Mouse (Mus musculus) heart, embryonic 13.5 days (tissue): Measurements from ENCODE around the gene Arhgdib. TPM values are rescaled to one million over a fixed set of nuclear protein-coding genes. Genes with fewer than 3 reads are reported as not detected.

Experiments used
- ATAC-seq: fragments of 200-750 bp; cut with Nextera tagmentation; 2 replicates; pipeline ENCODE4 v1.8.0; 2017; ENCODE audit warnings: moderate TSS enrichment; ENCODE audit not compliant: insufficient number of reproducible peaks, low FRiP score, low TSS enrichment; ENCODE audit errors: extremely low read depth
- H3K27ac ChIP-seq: fragments of 300-500 bp; sonication (generic); replicated peaks from 2 replicates; pipeline ENCODE4 v1.5.1; 2015; ENCODE audit warnings: moderate library complexity, mild to moderate bottlenecking, inconsistent platforms
- H3K27me3 ChIP-seq: fragments of 300-500 bp; sonication (generic); replicated peaks from 2 replicates; pipeline ENCODE4 v1.6.1; 2015; ENCODE audit warnings: mild to moderate bottlenecking, inconsistent platforms
- H3K36me3 ChIP-seq: fragments of 300-500 bp; sonication (generic); 2 replicates; pipeline ENCODE4 v1.6.1; 2015; ENCODE audit warnings: mild to moderate bottlenecking, inconsistent platforms
- H3K4me1 ChIP-seq: fragments of 300-500 bp; sonication (generic); 2 replicates; pipeline ENCODE4 v1.6.1; 2015; ENCODE audit warnings: inconsistent platforms
- H3K4me2 ChIP-seq: fragments of 300-500 bp; sonication (generic); 2 replicates; pipeline ENCODE4 v1.6.1; 2015; ENCODE audit warnings: inconsistent platforms, mild to moderate bottlenecking, moderate library complexity
- H3K4me3 ChIP-seq: fragments of 300-500 bp; sonication (generic); 2 replicates; pipeline ENCODE4 v1.5.1; 2015; ENCODE audit warnings: moderate library complexity, mild to moderate bottlenecking, inconsistent platforms
- H3K9ac ChIP-seq: fragments of 300-500 bp; sonication (generic); 2 replicates; pipeline ENCODE4 v1.6.1; 2015; ENCODE audit warnings: inconsistent platforms, mild to moderate bottlenecking, moderate library complexity
- H3K9me3 ChIP-seq: fragments of 300-500 bp; sonication (generic); 2 replicates; pipeline ENCODE4 v1.6.1; 2016; ENCODE audit warnings: inconsistent platforms
- WGBS: fragments of 180-500 bp; shearing (Covaris S2); methylation state at CpG from one replicate; pipeline ENCODE4 v1.1.7; 2015; ENCODE audit warnings: mixed read lengths; 5-methylcytosine and 5-hydroxymethylcytosine counted together
- polyA plus RNA-seq: library from polyadenylated mRNA; unstranded; fragments of >200 nt; fragmentation: Nextera tagmentation; extraction: Ambion mirVana; gene quantifications from 2 replicates; pipeline ENCODE4 v1.2.1, GENCODE M21; 2015

The Arhgdib gene
- polyA plus RNA-seq, 1 experiment from 2014 or later, result 85.1 TPM

GRCm38 (mm10) chr6:136883431-136883915, 58.2 kb downstream of the Arhgdib start:
- peaks cover 13% of the 10 kb centered on the region for H3K4me1 ChIP-seq
- no peak overlapping the region for H3K27ac ChIP-seq
- 72% methylated on average over 3 of the region's 3 CpGs for WGBS
- H3K27me3 ChIP-seq, result no peaks in the 10 kb centered on the region
- H3K36me3 ChIP-seq, result no peaks in the 10 kb centered on the region
- H3K4me3 ChIP-seq, result no peak overlapping the region
- no peak overlapping the region for H3K4me2 ChIP-seq
- H3K9me3 ChIP-seq, result no peaks in the 10 kb centered on the region
- no peak for ATAC-seq
- H3K9ac ChIP-seq, result no peak overlapping the region

GRCm38 (mm10) chr6:136881678-136882077, 60.0 kb downstream of the Arhgdib start:
- no peak overlapping the region for H3K4me2 ChIP-seq
- ATAC-seq, result no peak
- no peaks in the 10 kb centered on the region for H3K4me1 ChIP-seq
- H3K27ac ChIP-seq, result no peak overlapping the region
- H3K9me3 ChIP-seq, result no peaks in the 10 kb centered on the region
- no peak overlapping the region for H3K9ac ChIP-seq
- H3K4me3 ChIP-seq, result no peak overlapping the region
- 63% methylated on average over 8 of the region's 8 CpGs for whole genome bisulfite sequencing
- no peaks in the 10 kb centered on the region for H3K36me3 ChIP-seq
- no peaks in the 10 kb centered on the region for H3K27me3 ChIP-seq

- Histone ChIP-seq H3K4me3 (peak within 1 kb of the TSS; percentile 55), H3K9ac (peak within 1 kb of the TSS; percentile 85), H3K36me3 (peaks cover 12% of the 10 kb centered on the region), H3K9me3 (no peaks in the 10 kb centered on the region), H3K4me2 (peak within 1 kb of the TSS; percentile 65), H3K27ac (peak within 1 kb of the TSS; percentile 85), H3K4me1 (peaks cover 28% of the 10 kb centered on the region), H3K27me3 (no peaks in the 10 kb centered on the region)
- 18% methylated on average over 9 of the region's 9 CpGs for WGBS
- peak; percentile 35; the same call in 1 of the 2 replicates for ATAC-seq
These were observed 66.0 kb downstream of the Arhgdib start, which contains the start of gene Mgp for GRCm38 (mm10) chr6:136875670-136876069. TSS of gene Mgp (minus strand) at chr6:136875823.

GRCm38 (mm10) chr6:136874599-136874998, 67.1 kb downstream of the Arhgdib start:
- Histone ChIP-seq H3K27me3 (no peaks in the 10 kb centered on the region), H3K9me3 (no peaks in the 10 kb centered on the region), H3K36me3 (peaks cover 12% of the 10 kb centered on the region), H3K9ac (peak overlapping the region; percentile 75), H3K4me1 (peaks cover 28% of the 10 kb centered on the region), H3K4me2 (peak overlapping the region; percentile 65), H3K4me3 (peak overlapping the region; percentile 55), H3K27ac (peak overlapping the region; percentile 75)
- 16% methylated on average over 8 of the region's 8 CpGs for WGBS
- ATAC-seq, result no peak

Other genes starting within 250 kb of the Arhgdib start
- 0.04 TPM in 2 replicates for gene Gucy2c, start 160.1 kb downstream of the Arhgdib start, polyA plus RNA-seq
- 0.11 and 0.34 TPM in 2 replicates for gene Hist4h4, start 137.5 kb downstream of the Arhgdib start, polyA plus RNA-seq
- 75.2 and 81.2 TPM in 2 replicates for gene H2afj, start 133.7 kb downstream of the Arhgdib start, polyA plus RNA-seq
- 1.2 and 1.9 TPM in 2 replicates for gene BC049715, start 114.3 kb downstream of the Arhgdib start, polyA plus RNA-seq
- gene Wbp11, start 113.7 kb downstream of the Arhgdib start, polyA plus RNA-seq, result 70.6 and 71.1 TPM in 2 replicates
- 0.20 TPM in 1 of 2 replicates, not detected in the other for gene Smco3, start 106.4 kb downstream of the Arhgdib start, polyA plus RNA-seq
- gene Art4, start 84.2 kb downstream of the Arhgdib start, polyA plus RNA-seq, result 13.3 and 15.6 TPM in 2 replicates
- 290 and 310 TPM in 2 replicates for gene Mgp, start 66.1 kb downstream of the Arhgdib start, polyA plus RNA-seq
- 0.80 and 0.96 TPM in 2 replicates for gene Erp27, start 19.7 kb downstream of the Arhgdib start, polyA plus RNA-seq
- gene Pde6h, start 18.1 kb downstream of the Arhgdib start, polyA plus RNA-seq, result 0.36 TPM in 1 of 2 replicates, not detected in the other
- gene Rerg, start 228.6 kb upstream of the Arhgdib start, polyA plus RNA-seq, result 4.5 and 5.2 TPM in 2 replicates